Mouse (Mus musculus): ENCODE results near the gene Kcnh3. TPM values are rescaled to one million over a fixed set of nuclear protein-coding genes. Genes with fewer than 3 reads are reported as not detected.

Gene Kcnh3
- polyA plus RNA-seq, 2 experiments, result 0.13 TPM

- WGBS (ENCODE audit: insufficient replicate concordance), result 3% methylated on average over 22 of the region's 22 CpGs
- ATAC-seq (ENCODE audit: insufficient read depth), result no peak
These were observed 585 bp downstream of the Kcnh3 start for GRCm38 (mm10) chr15:99225081-99225810.

GRCm38 (mm10) chr15:99226090-99226489, 1.4 kb downstream of the Kcnh3 start:
- no peak for DNase-seq (ENCODE audit: low read depth in 3 of 3, low spot score in 3 of 3)
- Histone ChIP-seq H3K4me3 (ENCODE audit: insufficient read depth in 1 of 2, low read depth in 2 of 2, low read length in 2 of 2) (no peak overlapping the region), H3K4me2 (ENCODE audit: low read depth) (no peak overlapping the region), H3K27me3 (ENCODE audit: control insufficient read depth, insufficient read depth, low read length) (peaks cover 71% of the 10 kb centered on the region), H3K36me3 (replicated peaks; ENCODE audit: control insufficient read depth, insufficient read depth, low read depth) (no peaks in the 10 kb centered on the region), H3K4me1 (replicated peaks; ENCODE audit: control insufficient read depth in 2 of 2, insufficient read depth in 2 of 2, low read length in 1 of 2) (0 out of 4 replicates have a peak, but pooled peaks cover 0 to 4% of the 10 kb centered on the region in 2 experiments), H3K27ac (no peak overlapping the region), H3K9me3 (ENCODE audit: control insufficient read depth, low read length) (no peaks in the 10 kb centered on the region), H3K9ac (replicated peaks) (no peak overlapping the region)
- ATAC-seq (ENCODE audit: insufficient read depth), result no peak
- WGBS (ENCODE audit: insufficient replicate concordance), result 15% methylated on average over 14 of the region's 14 CpGs
- TF ChIP-seq CTCF (IDR thresholded peaks at IDR 0.05; ENCODE audit: low read depth), result no peak
- TF ChIP-seq EP300 (IDR thresholded peaks at IDR 0.05; ENCODE audit: low read depth), result no peak

More at GRCm38 (mm10) chr15:99225081-99225810, 585 bp downstream of the Kcnh3 start:
- H3K9ac ChIP-seq (replicated peaks), result no peak overlapping the region
- no peaks in the 10 kb centered on the region for H3K36me3 ChIP-seq (replicated peaks; ENCODE audit: control insufficient read depth, insufficient read depth, low read depth)
- H3K9me3 ChIP-seq (ENCODE audit: control insufficient read depth, low read length), result no peaks in the 10 kb centered on the region
- no peak for TF ChIP-seq EP300 (IDR thresholded peaks at IDR 0.05; ENCODE audit: low read depth)
- no peak for TF ChIP-seq CTCF (IDR thresholded peaks at IDR 0.05; ENCODE audit: low read depth)
- H3K4me1 ChIP-seq (replicated peaks; ENCODE audit: control insufficient read depth in 2 of 2, insufficient read depth in 2 of 2, low read length in 1 of 2), result 0 out of 4 replicates have a peak, but pooled peaks cover 0 to 4% of the 10 kb centered on the region in 2 experiments
- no peak overlapping the region for H3K27ac ChIP-seq
- peaks cover 77% of the 10 kb centered on the region for H3K27me3 ChIP-seq (ENCODE audit: control insufficient read depth, insufficient read depth, low read length)
- H3K4me2 ChIP-seq (ENCODE audit: low read depth), result no peak overlapping the region; the same call in 1 of the 2 replicates
- DNase-seq (ENCODE audit: low read depth in 3 of 3, low spot score in 3 of 3), result no peak
- H3K4me3 ChIP-seq (ENCODE audit: insufficient read depth in 1 of 2, low read depth in 2 of 2, low read length in 2 of 2), result peak overlapping the region in 1 of 2 experiments; percentile 45; a peak in 1 of 4 replicates

GRCm38 (mm10) chr15:99231998-99232397, 7.3 kb downstream of the Kcnh3 start:
- peaks cover 12% of the 10 kb centered on the region for H3K27me3 ChIP-seq (ENCODE audit: control insufficient read depth, insufficient read depth, low read length)
- H3K4me3 ChIP-seq (ENCODE audit: insufficient read depth in 1 of 2, low read depth in 2 of 2, low read length in 2 of 2), result no peak overlapping the region
- no peak overlapping the region for H3K27ac ChIP-seq
- H3K36me3 ChIP-seq (replicated peaks; ENCODE audit: control insufficient read depth, insufficient read depth, low read depth), result no peaks in the 10 kb centered on the region
- H3K9ac ChIP-seq (replicated peaks), result no peak overlapping the region
- ATAC-seq (ENCODE audit: insufficient read depth) (no peak), DNase-seq (ENCODE audit: low read depth in 3 of 3, low spot score in 3 of 3) (no peak)
- H3K4me2 ChIP-seq (ENCODE audit: low read depth), result no peak overlapping the region
- H3K4me1 ChIP-seq (replicated peaks; ENCODE audit: control insufficient read depth in 2 of 2, insufficient read depth in 2 of 2, low read length in 1 of 2), result 0 out of 4 replicates have a peak, but pooled peaks cover 0 to 3% of the 10 kb centered on the region in 2 experiments
- WGBS (ENCODE audit: insufficient replicate concordance), result 51% methylated on average over 10 of the region's 10 CpGs
- no peak for TF ChIP-seq EP300 (IDR thresholded peaks at IDR 0.05; ENCODE audit: low read depth)
- no peak for TF ChIP-seq CTCF (IDR thresholded peaks at IDR 0.05; ENCODE audit: low read depth)
- H3K9me3 ChIP-seq (ENCODE audit: control insufficient read depth, low read length), result no peaks in the 10 kb centered on the region

GRCm38 (mm10) chr15:99233719-99234118, 9.1 kb downstream of the Kcnh3 start:
- H3K9me3 ChIP-seq (ENCODE audit: control insufficient read depth, low read length), result no peaks in the 10 kb centered on the region
- H3K27ac ChIP-seq, result no peak overlapping the region
- no peak overlapping the region for H3K4me2 ChIP-seq (ENCODE audit: low read depth)
- DNase-seq (ENCODE audit: low read depth in 3 of 3, low spot score in 3 of 3) (no peak), ATAC-seq (ENCODE audit: insufficient read depth) (no peak)
- H3K27me3 ChIP-seq (ENCODE audit: control insufficient read depth, insufficient read depth, low read length), result peaks cover 2% of the 10 kb centered on the region
- no peaks in the 10 kb centered on the region for H3K36me3 ChIP-seq (replicated peaks; ENCODE audit: control insufficient read depth, insufficient read depth, low read depth)
- 38% methylated on average over 17 of the region's 17 CpGs for WGBS (ENCODE audit: insufficient replicate concordance)
- no peak overlapping the region for H3K4me3 ChIP-seq (ENCODE audit: insufficient read depth in 1 of 2, low read depth in 2 of 2, low read length in 2 of 2)
- H3K4me1 ChIP-seq (replicated peaks; ENCODE audit: control insufficient read depth in 2 of 2, insufficient read depth in 2 of 2, low read length in 1 of 2), result 0 out of 4 replicates have a peak, but pooled peaks cover 0 to 3% of the 10 kb centered on the region in 2 experiments
- no peak overlapping the region for H3K9ac ChIP-seq (replicated peaks)
- no peak for TF ChIP-seq CTCF (IDR thresholded peaks at IDR 0.05; ENCODE audit: low read depth)
- TF ChIP-seq EP300 (IDR thresholded peaks at IDR 0.05; ENCODE audit: low read depth), result no peak

- no peak overlapping the region for H3K9ac ChIP-seq (replicated peaks)
- TF ChIP-seq CTCF (IDR thresholded peaks at IDR 0.05; ENCODE audit: low read depth) (no peak), EP300 (IDR thresholded peaks at IDR 0.05; ENCODE audit: low read depth) (no peak)
- no peak overlapping the region for H3K4me2 ChIP-seq (ENCODE audit: low read depth)
- H3K9me3 ChIP-seq (ENCODE audit: control insufficient read depth, low read length), result no peaks in the 10 kb centered on the region
- no peak for DNase-seq (ENCODE audit: low read depth in 3 of 3, low spot score in 3 of 3)
- no peak overlapping the region for H3K27ac ChIP-seq
- ATAC-seq (ENCODE audit: insufficient read depth), result no peak
- WGBS (ENCODE audit: insufficient replicate concordance), result 44% methylated on average over 12 of the region's 12 CpGs
- H3K27me3 ChIP-seq (ENCODE audit: control insufficient read depth, insufficient read depth, low read length), result no peaks in the 10 kb centered on the region; the same call in none of the 2 replicates
- H3K4me1 ChIP-seq (replicated peaks; ENCODE audit: control insufficient read depth in 2 of 2, insufficient read depth in 2 of 2, low read length in 1 of 2), result 0 out of 4 replicates have a peak, but pooled peaks cover 0 to 3% of the 10 kb centered on the region in 2 experiments
- no peaks in the 10 kb centered on the region for H3K36me3 ChIP-seq (replicated peaks; ENCODE audit: control insufficient read depth, insufficient read depth, low read depth)
- H3K4me3 ChIP-seq (ENCODE audit: insufficient read depth in 1 of 2, low read depth in 2 of 2, low read length in 2 of 2), result no peak overlapping the region
These were observed 9.8 kb downstream of the Kcnh3 start for GRCm38 (mm10) chr15:99234326-99235010.

All from liver, embryonic 14.5 days (tissue).